Mouse (Mus musculus): ENCODE measurements at regions not wholly inside any gene's neighbourhood (a gene's known extent, or its start where the extent isn't known, plus 50 kb on each side); places are given as distances from the start of the nearest gene placed in this dataset.
A peak's percentile ranks its signal among the peaks of the same experiment; 100 is the strongest.

DNA sequence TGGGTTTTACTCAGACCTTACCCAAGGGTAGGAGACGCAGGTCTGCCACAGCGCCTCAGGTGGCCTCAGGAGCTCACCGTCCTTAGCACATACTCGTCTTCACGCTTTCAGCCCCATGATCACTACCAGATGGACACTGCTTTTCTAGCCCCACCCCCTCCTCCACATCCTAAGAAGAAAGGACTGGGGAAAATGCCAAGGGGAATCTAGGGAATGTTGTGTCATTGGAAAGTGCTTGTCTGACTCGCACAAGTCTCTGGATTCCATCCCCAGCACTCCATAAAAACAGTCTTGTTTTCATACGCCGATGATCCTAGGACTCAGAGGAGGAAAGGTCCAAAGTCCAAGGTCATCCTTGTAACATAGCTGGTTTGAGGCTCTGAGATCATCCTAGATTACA lies 192.4 kb upstream of the Noct start:
- no peak for DNase-seq

DNA sequence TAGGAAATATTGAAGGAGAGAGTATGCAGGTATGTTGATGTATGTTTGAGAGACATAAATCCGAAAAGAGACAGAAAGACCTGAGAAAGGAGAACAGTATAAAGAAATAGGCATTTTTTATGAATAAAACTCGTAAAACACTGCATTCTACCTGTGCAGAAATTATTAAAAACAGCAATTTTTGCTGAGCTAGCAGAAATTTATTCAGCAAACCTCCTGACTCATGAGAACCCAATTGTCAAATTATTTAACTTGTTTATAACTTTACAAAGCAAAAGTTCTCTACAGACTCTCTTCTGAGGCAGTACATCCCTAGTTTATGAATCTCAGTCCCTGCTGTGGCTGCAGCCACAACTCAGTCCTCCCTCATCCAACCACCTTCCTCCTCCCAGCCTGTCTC lies 191.0 kb upstream of the Noct start:
- no peak for DNase-seq

DNA sequence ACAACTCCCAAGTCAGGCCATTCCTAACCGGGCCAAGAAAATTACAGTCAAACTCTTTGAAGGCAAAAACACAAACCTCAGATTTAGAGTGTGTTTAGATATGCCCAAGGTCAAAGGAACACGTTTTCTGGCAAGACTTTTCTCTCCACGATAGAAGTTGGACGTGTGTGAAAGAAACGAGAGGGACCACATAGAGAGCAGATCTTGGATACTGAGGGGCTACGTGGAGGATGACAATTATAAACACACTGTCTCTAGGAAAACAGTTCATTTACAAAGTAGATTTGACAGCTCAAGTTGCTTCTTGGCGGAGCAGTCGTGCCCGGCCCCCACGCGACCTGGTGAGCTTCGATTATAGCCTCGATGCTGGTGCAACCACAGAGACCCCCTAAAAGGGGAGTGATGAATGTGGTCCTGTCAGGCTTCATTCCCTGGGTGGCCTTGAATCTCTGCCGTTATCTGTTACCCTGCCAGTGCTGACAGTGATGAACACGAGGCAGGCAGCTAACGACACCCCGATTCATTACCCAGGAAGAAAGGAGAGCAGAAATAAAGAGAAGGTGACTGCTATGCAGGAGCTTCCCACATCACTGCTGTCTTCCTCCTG lies 187.4 kb upstream of the Noct start:
- DNase-seq: no peak

DNA sequence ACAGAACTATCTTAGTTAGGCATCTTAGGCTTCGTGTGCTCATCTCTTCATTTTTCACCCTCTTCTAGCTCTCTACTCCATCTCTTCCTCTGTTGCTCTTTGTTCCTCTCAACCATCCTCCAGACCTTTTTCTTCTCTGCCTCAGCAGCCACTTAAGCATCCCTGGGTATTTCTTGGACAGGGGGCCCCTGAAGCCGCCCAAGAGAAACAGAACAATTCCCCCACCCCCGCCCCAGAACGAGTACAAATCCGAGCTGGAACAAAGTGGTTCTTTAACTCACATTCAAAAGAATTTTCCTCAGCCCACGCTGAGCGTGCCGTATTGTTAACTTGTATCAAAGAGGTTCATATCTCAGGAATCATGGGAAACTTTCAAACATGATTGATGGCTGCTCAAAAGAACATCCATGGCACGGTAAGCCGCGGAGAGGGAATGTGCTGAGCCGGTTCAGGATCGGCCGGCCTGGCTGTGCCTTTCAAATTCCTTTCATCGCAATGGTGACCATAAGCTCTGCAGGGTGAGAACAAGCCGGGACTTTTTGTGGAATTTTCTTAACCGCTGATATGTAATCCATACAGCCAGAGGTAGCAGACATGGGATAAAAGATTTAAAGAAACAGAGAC lies 181.9 kb upstream of the Noct start:
- DNase-seq: no peak

DNA sequence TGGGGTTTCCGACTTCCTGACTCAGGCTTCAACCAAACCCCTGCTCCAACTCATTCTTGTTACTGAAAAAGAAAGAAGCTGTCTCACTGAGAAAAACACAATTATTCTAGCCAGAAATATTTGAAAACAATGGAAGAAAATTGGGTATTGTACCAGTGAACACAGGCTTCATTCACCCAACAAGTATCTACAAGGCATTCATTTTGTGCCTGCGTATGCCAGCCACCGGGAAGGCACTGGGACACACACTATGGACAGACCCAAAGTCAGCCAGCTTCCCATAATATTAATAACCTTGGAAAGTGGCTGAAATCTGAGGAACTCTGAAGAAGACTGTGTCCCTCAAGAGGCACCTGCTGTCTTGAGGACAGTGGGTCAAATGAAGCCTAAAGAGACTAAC lies 175.5 kb upstream of the Noct start:
- no peak for DNase-seq

DNA sequence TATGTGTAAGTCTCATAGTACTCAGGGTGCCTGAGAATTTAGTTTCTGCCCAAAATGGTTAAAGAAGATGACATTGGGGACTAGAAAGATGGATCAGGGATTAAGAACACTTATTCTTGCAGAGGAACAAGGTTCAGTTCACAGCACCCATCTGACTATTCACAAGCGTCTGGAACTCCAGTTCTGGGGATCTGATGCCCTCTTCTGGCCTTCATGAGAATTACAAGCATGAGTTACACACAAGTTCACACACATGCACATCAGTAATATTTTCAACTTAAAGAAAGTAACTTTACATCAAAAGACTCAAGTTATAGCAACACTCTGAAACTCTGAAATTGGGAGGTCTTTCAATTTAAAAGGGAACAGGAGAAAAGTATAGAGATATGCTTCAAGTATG lies 174.1 kb upstream of the Noct start:
- no peak for DNase-seq

DNA sequence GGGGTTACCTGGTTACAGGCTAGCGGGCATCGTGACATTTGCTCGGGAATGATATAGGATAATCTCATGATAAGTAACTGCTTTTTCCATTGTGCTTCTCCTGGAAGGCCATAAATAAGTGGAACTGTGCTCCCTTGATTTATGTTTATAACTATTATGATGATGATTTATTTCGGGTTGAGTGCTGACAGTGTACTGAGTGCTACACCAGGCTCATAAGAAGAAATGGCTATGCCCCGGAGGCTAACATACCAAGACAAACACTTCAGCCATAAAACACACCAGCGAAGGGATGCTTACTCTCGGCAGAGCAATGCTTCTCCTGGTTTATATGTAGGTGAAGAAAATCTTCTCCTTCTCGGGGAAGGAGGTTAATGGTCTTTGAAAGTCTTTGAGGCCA lies 169.2 kb upstream of the Noct start:
- DNase-seq: no peak

DNA sequence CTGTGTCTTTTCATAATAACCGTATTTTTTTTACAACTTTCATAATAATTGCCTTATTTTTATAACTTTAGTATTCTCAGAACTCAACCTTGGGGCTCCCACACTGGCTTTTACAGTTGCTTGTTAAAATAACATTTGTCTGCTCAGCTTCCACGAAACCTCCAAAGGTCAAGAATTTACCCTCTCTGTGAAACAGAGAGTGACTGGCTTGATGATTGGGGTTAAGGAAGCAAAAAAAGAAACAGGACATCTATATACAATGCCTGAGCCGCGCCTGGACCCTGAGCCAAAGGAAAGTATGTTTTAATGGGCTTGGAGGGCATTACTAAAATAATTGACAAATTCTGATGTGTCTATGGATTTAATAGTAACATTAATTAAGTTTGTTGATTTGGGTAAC lies 160.0 kb upstream of the Noct start:
- DNase-seq: peak; percentile 19

DNA sequence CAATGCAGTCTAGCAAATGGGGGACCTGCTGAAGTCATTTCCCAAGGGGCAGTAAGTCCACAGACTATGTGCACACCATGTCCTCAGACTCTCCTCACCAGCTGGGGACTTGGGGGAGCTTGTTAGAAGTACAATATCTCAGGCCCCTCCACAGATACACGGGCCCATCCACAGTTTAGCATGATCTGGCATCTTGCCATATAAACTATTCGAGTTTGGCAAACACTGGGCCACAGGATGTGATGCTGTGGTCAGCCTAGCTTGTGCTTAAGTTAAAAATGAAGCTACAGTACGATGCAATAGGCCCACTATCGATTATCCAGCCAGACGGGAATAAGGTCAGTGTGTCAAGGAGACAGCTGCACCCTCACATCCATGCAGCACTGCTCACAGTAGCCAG lies 157.9 kb upstream of the Noct start:
- DNase-seq: peak; percentile 84

DNA sequence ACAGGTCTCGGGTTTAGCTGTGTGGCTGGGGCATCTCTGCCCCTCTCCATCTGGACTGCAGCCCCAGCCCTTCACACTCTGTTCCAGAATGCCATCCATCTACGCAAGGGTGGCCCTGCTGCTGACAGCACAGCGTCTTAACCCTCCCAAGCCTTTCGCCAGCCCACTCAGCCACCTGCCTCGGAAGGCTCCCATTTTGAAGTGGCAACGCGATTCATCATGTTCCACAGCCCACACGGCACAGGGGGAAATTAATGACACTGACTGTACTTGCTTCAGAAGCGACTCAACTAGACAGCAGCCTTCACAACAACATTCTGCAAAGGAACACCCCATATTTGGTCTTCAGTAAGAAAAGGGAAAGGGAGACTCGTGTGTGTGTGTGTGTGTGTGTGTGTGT lies 151.8 kb upstream of the Noct start:
- peak; percentile 66 for DNase-seq

DNA sequence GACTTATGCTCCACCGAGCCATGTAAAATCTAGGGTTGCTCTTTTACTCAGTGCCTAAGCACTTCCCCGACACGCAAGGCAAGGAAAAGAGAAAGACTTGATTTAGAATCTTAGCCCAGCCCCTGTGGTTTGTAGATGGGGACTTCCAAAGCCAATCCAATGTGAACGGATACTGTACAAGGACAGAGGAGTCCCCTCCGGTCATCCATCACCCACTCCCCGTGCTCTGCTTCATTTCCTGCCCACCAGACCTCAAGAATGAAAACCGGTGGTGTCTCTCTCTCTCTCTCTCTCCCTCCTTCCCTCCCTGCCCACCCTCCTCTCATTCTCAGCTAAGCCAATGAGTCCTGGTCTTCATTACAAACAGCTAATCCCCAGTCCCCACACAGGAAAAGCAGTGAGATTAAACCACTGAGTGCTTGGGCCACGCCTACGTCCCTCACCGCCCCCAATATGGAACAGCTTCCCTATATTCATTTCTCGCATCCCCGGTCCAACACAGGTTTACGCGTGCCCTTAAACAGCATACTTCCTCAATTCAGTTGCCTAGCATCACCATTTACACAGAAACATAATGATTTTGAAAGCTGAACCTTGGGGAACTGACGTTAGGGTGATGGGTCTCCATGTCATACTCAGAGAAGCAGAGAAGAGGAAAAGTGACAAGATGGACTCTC lies 151.1 kb upstream of the Noct start:
- peak; percentile 36 for DNase-seq

DNA sequence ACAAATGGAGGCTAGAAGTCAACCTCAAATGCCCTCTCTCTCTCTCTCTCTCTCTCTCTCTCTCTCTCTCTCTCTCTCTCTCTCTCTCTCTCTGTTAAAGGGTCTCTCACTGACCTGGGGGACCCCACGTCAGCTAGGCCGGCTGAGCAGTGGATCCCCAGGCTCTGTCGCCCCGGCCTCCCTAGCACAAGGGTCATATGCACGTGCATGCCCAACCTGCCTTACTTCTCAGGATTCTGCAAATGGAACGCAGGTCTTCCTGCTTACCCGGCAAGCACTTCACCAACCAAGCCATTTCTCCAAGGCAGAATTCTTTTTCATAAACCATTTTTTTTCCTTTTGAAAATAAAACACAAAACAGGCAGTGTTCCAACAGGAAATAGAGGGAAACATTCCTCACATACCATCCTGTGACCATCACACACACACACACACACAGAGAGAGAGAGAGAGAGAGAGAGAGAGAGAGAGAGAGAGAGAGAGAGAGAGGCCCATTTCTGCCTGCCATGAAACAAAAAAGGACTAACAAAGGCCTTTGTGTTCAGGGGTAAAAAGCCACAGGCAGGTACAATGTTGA lies 150.4 kb upstream of the Noct start:
- peak; percentile 35 for DNase-seq

DNA sequence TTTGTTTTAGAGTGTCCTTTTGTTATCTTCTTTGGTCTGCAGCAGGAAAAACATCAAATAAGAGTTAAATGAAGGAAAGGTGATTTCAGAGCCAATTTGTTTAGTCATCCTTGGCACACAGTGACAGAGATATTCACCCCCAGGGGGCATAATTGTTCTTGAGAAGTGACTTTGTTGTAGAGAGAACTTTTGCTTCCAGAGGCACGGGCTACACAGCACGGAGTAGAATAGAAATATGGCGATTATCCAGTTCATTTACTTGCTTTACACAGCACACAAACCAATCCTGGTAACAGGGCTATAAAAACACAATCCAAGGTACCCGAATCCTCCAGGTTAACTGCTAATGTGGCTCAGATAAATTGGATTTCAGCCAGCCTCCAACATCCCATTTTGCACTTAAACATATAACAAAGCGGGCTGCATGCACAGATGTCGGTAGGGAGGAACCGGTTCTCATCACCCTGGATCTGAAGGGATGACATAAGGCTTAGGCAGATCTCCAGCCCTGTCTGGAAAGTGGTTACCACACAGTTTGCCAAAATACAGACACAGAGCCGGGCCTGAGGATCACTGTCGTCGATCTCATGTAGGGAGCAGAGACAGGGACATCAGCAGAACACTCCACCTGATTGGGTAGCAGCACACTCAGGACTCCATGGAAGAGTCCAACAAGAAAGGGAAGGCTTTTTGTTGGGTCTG lies 148.9 kb upstream of the Noct start:
- peak; percentile 90 for DNase-seq

DNA sequence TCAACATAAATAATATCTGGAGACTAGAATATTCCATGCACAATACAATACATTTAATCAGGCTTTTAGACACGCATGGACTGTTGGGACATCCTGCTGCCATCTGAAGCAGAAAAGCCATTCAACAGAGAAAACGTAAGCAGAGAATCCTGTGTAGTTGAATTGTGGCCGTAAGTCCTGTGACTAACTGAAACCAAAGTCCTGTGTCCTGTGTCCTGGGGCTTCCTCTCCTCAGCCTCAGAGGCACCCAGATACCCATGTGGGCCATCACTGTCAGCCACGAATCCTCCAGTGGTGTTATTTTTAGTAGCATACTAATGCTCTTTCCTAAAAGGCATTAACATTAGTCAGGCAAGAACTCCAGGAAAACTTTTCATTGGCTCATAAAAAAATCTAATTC lies 145.8 kb upstream of the Noct start:
- peak; percentile 35 for DNase-seq

DNA sequence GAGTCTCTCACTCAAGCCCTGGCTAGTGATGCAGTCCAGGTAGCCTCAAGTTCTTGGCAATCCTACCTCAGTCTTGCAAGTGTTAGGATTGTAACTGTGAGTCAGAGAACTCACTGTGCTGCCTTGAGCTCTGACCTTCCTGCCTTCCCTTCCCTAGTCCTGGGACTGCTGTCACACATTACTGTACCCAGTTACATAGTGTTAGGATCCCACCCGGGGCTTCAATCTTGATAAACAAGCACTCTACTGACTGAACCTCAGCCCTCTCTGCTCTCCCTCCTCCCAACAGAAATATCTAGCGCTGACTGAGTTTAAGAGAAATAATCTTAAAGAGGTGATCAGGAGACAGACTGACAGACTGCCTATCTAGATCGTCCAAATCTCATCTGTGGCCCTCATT lies 143.8 kb upstream of the Noct start:
- DNase-seq: peak; percentile 56

DNA sequence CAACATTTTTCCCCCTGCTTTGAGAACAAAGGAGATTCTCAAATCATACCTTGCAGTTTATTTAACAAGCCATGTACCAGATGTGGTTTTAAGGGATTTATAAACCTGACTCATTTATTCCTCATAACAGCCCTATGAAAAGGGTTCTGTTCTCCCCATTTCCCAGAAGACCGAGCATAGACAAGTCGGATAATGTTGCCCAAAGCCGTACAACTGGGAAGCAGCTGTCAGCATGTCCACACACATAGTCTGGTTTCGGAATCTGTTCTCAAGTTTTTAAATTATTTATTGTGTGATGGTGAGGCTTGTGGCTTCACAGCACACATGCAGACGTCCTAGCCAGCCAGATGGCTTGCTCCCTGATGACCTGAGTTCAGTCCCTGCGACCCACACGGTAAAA lies 143.4 kb upstream of the Noct start:
- DNase-seq: peak; percentile 80

DNA sequence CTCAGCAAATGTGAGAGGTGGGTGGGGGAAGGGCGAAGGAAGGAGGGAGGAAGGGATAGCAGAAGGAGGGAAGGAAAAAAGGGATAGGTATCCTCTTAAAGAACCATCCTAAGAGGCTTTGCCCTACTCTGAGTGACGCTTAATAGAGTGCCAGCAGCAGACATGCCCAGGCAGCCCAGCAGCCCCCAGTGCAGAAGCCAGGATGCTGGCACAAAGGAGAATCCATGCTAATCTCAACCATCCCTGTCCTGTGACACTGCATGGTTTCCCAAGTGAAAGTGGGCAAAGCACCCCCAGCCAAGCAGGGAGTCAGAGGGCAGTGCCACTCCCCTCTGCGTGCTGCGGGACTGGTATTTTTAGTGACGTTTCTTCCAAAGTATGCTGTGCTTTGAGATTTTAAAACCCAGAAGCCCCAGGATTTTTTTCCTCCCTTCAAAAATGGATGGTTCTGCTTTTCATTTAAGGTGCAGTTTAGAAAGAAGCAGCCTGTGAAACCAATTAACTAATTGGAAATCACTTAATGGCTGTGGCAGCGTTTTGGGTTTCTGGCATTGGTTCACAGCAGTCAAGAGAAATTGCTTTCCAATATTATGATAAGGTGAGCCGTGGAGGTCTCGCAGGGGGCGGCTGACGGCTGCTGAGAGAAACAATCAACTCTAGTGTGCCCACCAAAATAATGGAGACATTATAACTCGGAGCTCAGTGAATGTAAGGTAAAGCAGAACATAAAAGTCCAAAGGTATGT lies 141.2 kb upstream of the Noct start:
- peak; percentile 46 for DNase-seq

DNA sequence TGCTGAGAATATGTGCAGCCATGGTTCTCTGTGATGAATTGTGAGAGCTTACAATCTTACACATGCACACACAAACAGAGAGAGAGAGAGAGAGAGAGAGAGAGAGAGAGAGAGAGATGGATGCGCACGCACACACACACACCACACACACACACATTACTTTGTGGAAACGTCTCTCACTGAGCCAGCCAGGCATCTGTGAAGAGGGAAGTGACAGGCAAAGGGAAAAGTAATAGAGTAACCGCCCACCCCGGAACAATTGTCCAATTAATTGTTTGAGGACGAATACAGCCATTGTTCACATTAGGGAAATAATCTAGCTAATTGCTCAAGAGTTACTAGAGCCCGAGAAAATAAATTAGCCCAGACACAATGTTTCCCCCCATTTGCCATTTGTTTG lies 140.7 kb upstream of the Noct start:
- DNase-seq: no peak

DNA sequence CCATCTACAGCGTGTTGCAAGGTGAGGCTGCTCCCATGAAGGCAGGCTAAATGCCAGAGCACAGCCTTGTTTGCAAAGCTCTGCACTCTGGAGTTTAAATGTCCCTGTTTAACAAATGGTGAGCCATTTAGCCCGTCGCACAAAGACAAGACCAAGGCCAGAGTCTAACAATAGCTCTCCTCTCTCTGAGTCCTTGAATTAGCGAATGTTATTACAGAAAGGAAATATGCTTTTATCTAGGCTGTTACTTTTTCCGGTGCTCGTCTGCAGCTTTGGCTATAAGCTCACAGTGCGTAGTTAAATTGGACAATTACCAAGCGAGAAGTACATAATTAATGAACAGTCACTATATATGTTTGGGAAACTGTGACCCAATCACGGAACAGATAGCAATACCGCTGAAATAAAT lies 137.8 kb upstream of the Noct start:
- peak; percentile 30 for DNase-seq

DNA sequence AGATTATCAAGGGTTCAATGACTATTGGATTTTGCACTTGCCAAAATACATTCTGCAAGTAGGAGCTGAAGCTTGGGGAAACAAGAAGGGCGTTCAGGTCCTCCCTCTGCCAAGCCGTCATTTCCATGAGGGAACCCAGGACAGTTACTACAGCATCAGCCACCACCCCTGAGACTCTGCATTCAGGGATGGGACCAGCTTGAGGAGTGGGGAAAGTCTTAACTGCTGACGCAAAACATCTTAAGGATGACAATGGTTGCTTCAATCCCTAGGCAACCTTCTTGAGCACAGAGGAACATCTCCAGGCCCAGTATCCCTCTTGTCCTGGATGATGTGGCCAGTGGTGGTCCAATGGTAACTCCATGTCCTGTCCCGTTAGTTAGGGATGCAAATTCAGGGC lies 137.2 kb upstream of the Noct start:
- peak; percentile 61 for DNase-seq

DNA sequence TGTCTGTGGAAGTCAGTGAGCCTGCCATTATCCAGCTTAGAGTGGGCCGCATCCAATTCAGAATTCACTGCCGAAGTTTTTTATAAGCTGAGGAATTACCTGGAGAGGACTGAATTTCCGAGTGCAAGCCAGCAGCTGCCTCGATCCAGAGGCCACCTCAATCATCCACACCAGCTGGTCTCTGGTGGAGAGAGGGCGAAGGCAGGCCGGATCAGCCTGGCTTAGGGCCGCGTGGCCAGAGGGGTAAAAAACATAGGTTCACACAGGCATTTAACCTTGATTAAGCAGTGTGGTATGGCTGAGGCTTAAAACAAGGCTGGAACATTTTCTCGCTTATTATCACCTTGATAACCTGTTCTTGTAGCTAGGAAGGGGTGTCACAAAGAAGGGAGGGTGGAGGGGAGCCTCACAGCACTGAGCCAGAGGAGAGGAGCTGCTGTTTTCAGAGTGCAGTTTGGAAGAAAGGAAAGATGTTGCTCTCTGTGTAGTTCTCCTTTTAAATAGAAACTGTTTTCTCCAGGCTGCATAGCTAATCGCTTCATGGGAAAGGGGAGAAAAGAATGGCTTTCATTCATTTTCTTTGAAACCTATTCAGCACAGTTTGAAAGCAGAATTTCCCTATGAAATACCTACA lies 135.1 kb upstream of the Noct start:
- DNase-seq: peak; percentile 75

DNA sequence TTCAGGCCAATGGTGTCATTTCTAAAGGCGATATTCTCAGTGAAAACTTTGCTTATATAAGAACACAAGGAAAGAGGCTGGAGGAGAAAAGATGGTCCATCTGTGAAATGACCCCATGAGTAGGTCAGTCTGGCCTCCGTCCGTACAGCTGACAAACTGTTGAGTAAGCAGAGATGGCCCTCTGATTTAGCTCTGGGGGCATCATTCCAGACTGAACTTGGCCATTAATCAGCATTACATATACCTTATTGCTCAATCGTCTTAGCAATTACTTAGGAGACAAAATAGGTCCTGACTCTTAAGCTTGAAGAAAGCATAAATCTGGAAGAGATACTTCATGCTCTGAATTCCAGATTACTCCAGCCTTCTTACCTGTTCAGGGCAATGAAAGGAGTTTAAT lies 132.8 kb upstream of the Noct start:
- DNase-seq: no peak

Data from heart, adult 11 months (tissue).